Mouse (Mus musculus) liver, embryonic 16.5 days (tissue): ENCODE results near the gene Slc41a1. TPM values are rescaled to one million over a fixed set of nuclear protein-coding genes. Genes with fewer than 3 reads are reported as not detected.

Source experiments
- ATAC-seq: fragments of 200-750 bp; cut with Nextera tagmentation; 2 replicates; pipeline ENCODE4 v1.8.0; 2017; ENCODE audit warnings: low read depth, mild to moderate bottlenecking, moderate number of reproducible peaks, moderate library complexity
- H3K27ac ChIP-seq: fragments of 300-500 bp; sonication (generic); 2 replicates; pipeline ENCODE4 v1.5.1; 2014; ENCODE audit warnings: mild to moderate bottlenecking, low read length
- H3K27me3 ChIP-seq: fragments of 300-500 bp; sonication (generic); 2 replicates; pipeline ENCODE4 v1.6.1; 2014; ENCODE audit warnings: low read depth, low read length, mixed read lengths; ENCODE audit not compliant: control insufficient read depth, insufficient read depth
- H3K36me3 ChIP-seq: fragments of 300-500 bp; sonication (generic); 2 replicates; pipeline ENCODE4 v1.6.1; 2014; ENCODE audit warnings: mild to moderate bottlenecking; ENCODE audit not compliant: control insufficient read depth, insufficient read depth
- H3K4me1 ChIP-seq: fragments of 300-500 bp; sonication (generic); 2 replicates; pipeline ENCODE4 v1.6.1; 2014; ENCODE audit warnings: low read depth, low read length, mixed read lengths; ENCODE audit not compliant: control insufficient read depth
- H3K4me2 ChIP-seq: fragments of 300-500 bp; sonication (generic); 2 replicates; pipeline ENCODE4 v1.6.1; 2014; ENCODE audit warnings: low read depth, low read length, mixed read lengths
- H3K4me3 ChIP-seq: fragments of 300-500 bp; sonication (generic); 2 replicates; pipeline ENCODE4 v1.5.1; 2014; ENCODE audit warnings: low read depth, mild to moderate bottlenecking, low read length
- H3K9ac ChIP-seq: fragments of 300-500 bp; sonication (generic); 2 replicates; pipeline ENCODE4 v1.6.1; 2014; ENCODE audit warnings: low read depth, low read length
- H3K9me3 ChIP-seq: fragments of 300-500 bp; sonication (generic); replicated peaks from 2 replicates; pipeline ENCODE4 v1.6.1; 2016; ENCODE audit warnings: low read length; ENCODE audit not compliant: control insufficient read depth
- WGBS: fragments of 180-500 bp; shearing (Covaris S2); extraction: QIAGEN DNeasy Blood & Tissue Kit; methylation state at CpG from one replicate; pipeline ENCODE4 v1.1.7; 2014; ENCODE audit not compliant: insufficient replicate concordance; 5-methylcytosine and 5-hydroxymethylcytosine counted together
- polyA plus RNA-seq: library from polyadenylated mRNA; unstranded; fragments of >200 nt; fragmentation: Nextera tagmentation; extraction: Ambion mirVana; gene quantifications from 2 replicates; pipeline ENCODE4 v1.2.1, GENCODE M21; 2015

Slc41a1 gene
- polyA plus RNA-seq, 1 experiment from 2014 or later: 1.2 TPM

GRCm38 (mm10) chr1:131886641-131887040 lies 59.3 kb downstream of the Slc41a1 start:
- 68% methylated on average over 3 of the region's 3 CpGs for WGBS
- no peaks in the 10 kb centered on the region for H3K9me3 ChIP-seq
- H3K4me2 ChIP-seq: no peak overlapping the region
- H3K36me3 ChIP-seq: no peaks in the 10 kb centered on the region
- ATAC-seq: no peak
- no peaks in the 10 kb centered on the region for H3K27me3 ChIP-seq
- H3K9ac ChIP-seq: no peak overlapping the region
- no peak overlapping the region for H3K4me3 ChIP-seq
- H3K4me1 ChIP-seq: no peaks in the 10 kb centered on the region
- H3K27ac ChIP-seq: no peak overlapping the region

- H3K4me2 ChIP-seq: no peak overlapping the region
- no peaks in the 10 kb centered on the region for H3K36me3 ChIP-seq
- no peaks in the 10 kb centered on the region for H3K9me3 ChIP-seq
- H3K4me1 ChIP-seq: no peaks in the 10 kb centered on the region
- ATAC-seq: no peak
- no peak overlapping the region for H3K4me3 ChIP-seq
- no peak overlapping the region for H3K27ac ChIP-seq
- WGBS: 59% methylated on average over 6 of the region's 6 CpGs
- no peak overlapping the region for H3K9ac ChIP-seq
- H3K27me3 ChIP-seq: no peaks in the 10 kb centered on the region
Observed at GRCm38 (mm10) chr1:131890043-131890658, 62.9 kb downstream of the Slc41a1 start.

DNA sequence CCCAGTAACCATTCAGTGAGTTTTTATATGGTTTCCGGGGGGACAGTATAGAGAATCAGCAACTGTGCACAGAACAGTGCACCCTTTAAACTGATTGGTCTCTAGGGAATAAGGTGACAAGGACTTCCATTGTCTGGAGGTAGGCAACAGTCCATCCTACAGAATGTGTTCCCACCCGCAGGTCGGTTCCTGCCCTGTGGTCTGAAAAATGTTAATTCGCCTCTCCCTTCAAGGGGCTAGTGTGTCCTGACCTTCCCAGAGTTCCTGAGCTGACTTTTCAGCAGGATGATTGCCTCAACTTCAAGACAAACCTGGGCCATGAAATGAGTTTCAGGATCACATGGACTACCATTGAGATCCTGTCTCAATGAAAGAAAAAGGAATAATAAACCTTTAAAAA lies 64.1 kb downstream of the Slc41a1 start:
- no peak overlapping the region for H3K4me2 ChIP-seq
- no peaks in the 10 kb centered on the region for H3K4me1 ChIP-seq
- H3K36me3 ChIP-seq: no peaks in the 10 kb centered on the region
- no peaks in the 10 kb centered on the region for H3K27me3 ChIP-seq
- H3K9me3 ChIP-seq: no peaks in the 10 kb centered on the region
- ATAC-seq: no peak
- H3K9ac ChIP-seq: no peak overlapping the region
- H3K4me3 ChIP-seq: no peak overlapping the region
- WGBS: 71% methylated on average over 4 of the region's 4 CpGs
- no peak overlapping the region for H3K27ac ChIP-seq

Other genes starting within 250 kb of the Slc41a1 start
- gene Avpr1b, start 228.3 kb upstream of the Slc41a1 start, polyA plus RNA-seq: not detected in 2 replicates
- 29.5 and 33.8 TPM in 2 replicates for gene Ctse, start 189.2 kb upstream of the Slc41a1 start, polyA plus RNA-seq
- gene Rab7b, start 138.8 kb upstream of the Slc41a1 start, polyA plus RNA-seq: 0.96 and 1.3 TPM in 2 replicates
- 0.06 TPM in 1 of 2 replicates, not detected in the other for gene Slc26a9, start 83.5 kb upstream of the Slc41a1 start, polyA plus RNA-seq
- gene Pm20d1, start 30.1 kb upstream of the Slc41a1 start, polyA plus RNA-seq: 5.4 and 6.4 TPM in 2 replicates
- 9.4 and 10.0 TPM in 2 replicates for gene Rab29, start 39.7 kb downstream of the Slc41a1 start, polyA plus RNA-seq
- gene Nucks1, start 83.0 kb downstream of the Slc41a1 start, polyA plus RNA-seq: 25.1 and 27.4 TPM in 2 replicates
- gene Slc45a3, start 135.5 kb downstream of the Slc41a1 start, polyA plus RNA-seq: 3.0 and 3.2 TPM in 2 replicates
- gene Elk4, start 180.1 kb downstream of the Slc41a1 start, polyA plus RNA-seq: 8.6 and 10.0 TPM in 2 replicates
- 5.3 and 6.3 TPM in 2 replicates for gene Mfsd4a, start 240.6 kb downstream of the Slc41a1 start, polyA plus RNA-seq